Comparison of ENCODE assay signal across 8 mouse cellular contexts in the genomic region with DNA sequence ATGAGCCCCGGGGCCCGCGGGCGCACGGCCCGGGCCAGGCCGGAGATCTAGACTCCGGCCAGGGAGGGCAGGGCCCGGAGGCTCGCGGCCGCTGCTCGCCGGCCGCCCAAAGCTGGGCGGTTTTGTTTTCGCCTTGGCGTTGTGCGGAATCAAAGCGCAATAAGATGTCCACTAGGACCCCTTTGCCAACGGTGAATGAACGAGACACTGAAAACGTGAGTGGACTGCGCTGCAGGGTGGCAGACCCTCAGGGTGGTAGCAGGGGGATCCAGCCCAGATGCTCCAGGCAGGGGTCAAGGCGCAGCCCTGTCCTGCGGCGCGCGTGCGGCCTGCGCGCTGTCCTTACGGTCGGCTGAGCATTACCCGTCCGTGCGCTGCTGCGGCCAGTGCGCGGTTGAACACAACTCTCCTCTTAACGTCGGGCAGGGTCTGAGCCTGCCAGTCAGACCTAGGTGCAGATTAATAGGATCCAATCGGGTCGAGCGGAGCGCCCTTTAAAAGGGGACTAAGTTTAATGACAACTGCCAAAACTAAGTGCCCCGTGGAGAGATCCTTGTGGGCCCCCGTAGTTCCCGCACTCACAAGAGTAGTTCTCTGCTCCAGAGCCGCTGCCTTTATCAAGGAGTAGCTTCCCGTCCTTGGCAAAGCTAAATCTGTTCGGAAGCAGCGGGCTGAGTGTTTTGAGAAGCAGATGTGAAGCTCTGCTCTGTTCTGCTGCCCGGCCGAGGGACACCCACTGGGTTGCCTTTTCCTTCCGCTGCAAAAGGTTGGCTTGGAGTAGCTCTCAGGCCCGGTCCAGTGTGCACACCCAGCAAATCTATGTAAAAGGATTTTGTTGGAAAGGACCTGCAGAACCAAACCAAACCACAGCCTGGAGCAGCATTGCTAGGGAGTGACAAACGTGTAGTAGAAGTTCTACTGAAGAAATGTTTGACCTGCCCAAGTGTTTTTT. TPM values are rescaled to one million over a fixed set of nuclear protein-coding genes. Genes with fewer than 3 reads are reported as not detected.
DNase-seq lines count a peak whose midpoint lies in the region; ATAC-seq and TF ChIP-seq lines count a peak whose summit lies in the region.

No protein-coding gene starts in this region.

- no peak for DNase-seq in ES-E14 (ENCODE audit: low read depth, low spot score)
- DNase-seq in brain, adult 2 months (ENCODE audit: low read depth, low spot score), result peak; percentile 60
- peak; percentile 60 to 74 for DNase-seq in kidney, postnatal 4 days
- peak; percentile 74 for DNase-seq in retina, embryonic 14.5 days (ENCODE audit: low spot score)
- DNase-seq in thymus, postnatal 4 days, result peak; percentile 38

- H3K4me1 ChIP-seq in ES-E14 (ENCODE audit: control insufficient read depth in 2 of 2, insufficient read depth in 2 of 2, low read length in 2 of 2, poor library complexity in 1 of 2), result peaks cover 3 to 5% of the 10 kb centered on the region in 2 experiments; a peak in 2 of 4 replicates
- H3K4me1 ChIP-seq in heart, embryonic 16.5 days (ENCODE audit: control insufficient read depth, insufficient read depth, low read length), result peaks cover 19% of the 10 kb centered on the region

- WGBS in heart, embryonic 16.5 days, result under 1% methylated on average over 58 of the region's 58 CpGs

- H3K9ac ChIP-seq in ES-E14 (ENCODE audit: insufficient read depth, low read depth, low read length, poor library complexity, severe bottlenecking), result peak overlapping the region; percentile 84
- peak overlapping the region; percentile 91 for H3K9ac ChIP-seq in heart, embryonic 16.5 days (ENCODE audit: low read length)

- in situ Hi-C loops in ES-E14 (cut with MboI; ENCODE audit: low sequenced_read_pairs in 2 of 2, unreplicated experiment in 2 of 2), result no loop called here

- no peaks in the 10 kb centered on the region for H3K27me3 ChIP-seq in heart, embryonic 16.5 days (ENCODE audit: control insufficient read depth, insufficient read depth, low read length)

- H3K27ac ChIP-seq in ES-E14 (ENCODE audit: insufficient read depth, low read depth, low read length, poor library complexity, severe bottlenecking), result no peak overlapping the region
- H3K27ac ChIP-seq in heart, embryonic 16.5 days (ENCODE audit: low read length), result peak overlapping the region; percentile 95

- peak overlapping the region; percentile 79 to 97 for H3K4me3 ChIP-seq in ES-E14 (ENCODE audit: insufficient read depth in 1 of 2, low read depth in 1 of 2, low read length in 2 of 2, poor library complexity in 1 of 2, severe bottlenecking in 1 of 2)
- peak overlapping the region; percentile 96 for H3K4me3 ChIP-seq in heart, embryonic 16.5 days (ENCODE audit: low read length)

- H3K4me2 ChIP-seq in heart, embryonic 16.5 days (ENCODE audit: low read depth, low read length), result peak overlapping the region; percentile 93

- ATAC-seq in erythroblast, adult 5-6 weeks (replicated peaks; ENCODE audit: low FRiP score, poor library complexity, severe bottlenecking), result peak; percentile 61
- peak; percentile 42 for ATAC-seq in heart, embryonic 16.5 days (replicated peaks; ENCODE audit: extremely low read depth, insufficient read depth, low FRiP score)
- ATAC-seq in megakaryocyte, adult 5-6 weeks (ENCODE audit: poor library complexity, severe bottlenecking), result peak; percentile 25

- H3K36me3 ChIP-seq in ES-E14 (ENCODE audit: control insufficient read depth, insufficient read depth, low read length, poor library complexity, severe bottlenecking), result no peaks in the 10 kb centered on the region
- H3K36me3 ChIP-seq in heart, embryonic 16.5 days (ENCODE audit: control insufficient read depth, insufficient read depth), result no peaks in the 10 kb centered on the region

- H3K9me3 ChIP-seq in ES-E14 (ENCODE audit: control insufficient read depth, insufficient read depth, low read depth, low read length), result no peaks in the 10 kb centered on the region
- no peaks in the 10 kb centered on the region for H3K9me3 ChIP-seq in heart, embryonic 16.5 days (replicated peaks; ENCODE audit: control insufficient read depth, low read length)

TF ChIP-seq in ES-E14, 5 proteins besides CTCF, POLR2A, EP300 and RAD21:
- TF ChIP-seq ZNF384 (IDR thresholded peaks at IDR 0.05; ENCODE audit: low read depth, low read length), result no peak

RNA-seq across cellular contexts. Expression of a gene that starts 0.8 kb away (rescaled TPM):
- total RNA-seq in ES-E14 (2012; rRNA removed), result 75.5 and 90.9 TPM in 2 replicates
- total RNA-seq in erythroblast, adult 5-6 weeks (2015; ENCODE audit: low replicate concordance), result 124 and 158 TPM in 2 replicates
- 138 and 180 TPM in 2 replicates for total RNA-seq in erythroblast, adult 5-6 weeks (2017; ENCODE audit: low replicate concordance)
- 25.7 and 28.1 TPM in 2 replicates for polyA plus RNA-seq in heart, embryonic 16.5 days (2015; fragmentation: Nextera tagmentation; extraction: Ambion mirVana)
- total RNA-seq in megakaryocyte, adult 5-6 weeks (2015), result 61.6 and 69.6 TPM in 2 replicates
- 77.3 and 80.9 TPM in 2 replicates for total RNA-seq in megakaryocyte, adult 5-6 weeks (2017)

RNA-seq across cellular contexts. Expression of a gene that starts 37.3 kb away (rescaled TPM):
- total RNA-seq in ES-E14 (2012; rRNA removed), result 269 and 331 TPM in 2 replicates
- total RNA-seq in erythroblast, adult 5-6 weeks (2015; ENCODE audit: low replicate concordance), result 1,226 and 1,283 TPM in 2 replicates
- 1,807 and 1,822 TPM in 2 replicates for total RNA-seq in erythroblast, adult 5-6 weeks (2017; ENCODE audit: low replicate concordance)
- polyA plus RNA-seq in heart, embryonic 16.5 days (2015; fragmentation: Nextera tagmentation; extraction: Ambion mirVana), result 366 and 390 TPM in 2 replicates
- total RNA-seq in megakaryocyte, adult 5-6 weeks (2015), result 255 and 299 TPM in 2 replicates
- 203 and 252 TPM in 2 replicates for total RNA-seq in megakaryocyte, adult 5-6 weeks (2017)
